Mouse (Mus musculus) heart, postnatal 0 days (tissue): ENCODE data around the gene Plscr3.

ENCODE experiments used
- CTCF ChIP-seq: IDR thresholded peaks from 2 replicates; pipeline ENCODE4 v1.5.1; 2016; ENCODE audit warnings: antibody characterized with exemption, control low read depth, low read depth
- EP300 ChIP-seq: IDR thresholded peaks from 2 replicates; pipeline ENCODE4 v1.6.1; 2016; ENCODE audit warnings: antibody characterized with exemption, low read depth

GRCm38 (mm10) chr11:69877878-69878277 lies 31.7 kb downstream of the Plscr3 start, which contains the start of gene Tmem95:
- TF ChIP-seq CTCF (no peak), EP300 (no peak)
